Mouse (Mus musculus) midbrain, embryonic 11.5 days (tissue): ENCODE data around the gene Tenm4. TPM values are rescaled to one million over a fixed set of nuclear protein-coding genes. Genes with fewer than 3 reads are reported as not detected.

Experiments
- ATAC-seq: fragments of 200-750 bp; cut with Nextera tagmentation; 2 replicates; pipeline ENCODE4 v1.8.0; 2017; ENCODE audit warnings: moderate TSS enrichment, moderate library complexity; ENCODE audit not compliant: low FRiP score
- DNase-seq: peaks from one replicate; pipeline ENCODE4 v3.0.0; 2015; ENCODE audit warnings: low spot score; ENCODE audit errors: missing footprints
- H3K27ac ChIP-seq: fragments of 300-500 bp; sonication (generic); 2 replicates; pipeline ENCODE4 v1.5.1; 2014; ENCODE audit warnings: low read depth, low read length
- H3K27me3 ChIP-seq: fragments of 300-500 bp; sonication (generic); 2 replicates; pipeline ENCODE4 v1.6.1; 2014; ENCODE audit warnings: mild to moderate bottlenecking, low read length, moderate library complexity, mixed read lengths; ENCODE audit not compliant: control insufficient read depth, insufficient read depth
- H3K36me3 ChIP-seq: fragments of 300-500 bp; sonication (generic); 2 replicates; pipeline ENCODE4 v1.6.1; 2014; ENCODE audit warnings: mild to moderate bottlenecking, low read length, moderate library complexity, mixed read lengths; ENCODE audit not compliant: control insufficient read depth, insufficient read depth
- H3K4me1 ChIP-seq: fragments of 300-500 bp; sonication (generic); 2 replicates; pipeline ENCODE4 v1.6.1; 2014; ENCODE audit warnings: low read length; ENCODE audit not compliant: control insufficient read depth, insufficient read depth
- H3K4me2 ChIP-seq: fragments of 300-500 bp; sonication (generic); 2 replicates; pipeline ENCODE4 v1.6.1; 2014; ENCODE audit warnings: mild to moderate bottlenecking, moderate library complexity
- H3K4me3 ChIP-seq: fragments of 300-500 bp; sonication (generic); 2 replicates; pipeline ENCODE4 v1.5.1; 2014; ENCODE audit warnings: low read depth, low read length
- H3K9ac ChIP-seq: fragments of 300-500 bp; sonication (generic); 2 replicates; pipeline ENCODE4 v1.6.1; 2014; ENCODE audit warnings: low read length
- H3K9me3 ChIP-seq: fragments of 300-500 bp; sonication (generic); 2 replicates; pipeline ENCODE4 v1.6.1; 2016; ENCODE audit warnings: low read length; ENCODE audit not compliant: control insufficient read depth
- WGBS: fragments of 180-500 bp; shearing (Covaris S2); extraction: QIAGEN DNeasy Blood & Tissue Kit; methylation state at CpG from one replicate; pipeline ENCODE4 v1.1.7; 2014; 5-methylcytosine and 5-hydroxymethylcytosine counted together
- polyA plus RNA-seq: library from polyadenylated mRNA; unstranded; fragments of >200 nt; fragmentation: Nextera tagmentation; extraction: Ambion mirVana; gene quantifications from 2 replicates; pipeline ENCODE4 v1.2.1, GENCODE M21; 2014

Tenm4 gene
- polyA plus RNA-seq, 1 experiment from 2014 or later = 24.8 TPM

- Histone ChIP-seq H3K27ac (no peak overlapping the region), H3K9ac (no peak overlapping the region), H3K4me1 (peaks cover 4% of the 10 kb centered on the region; the same call in 1 of the 2 replicates), H3K4me2 (no peak overlapping the region), H3K36me3 (no peaks in the 10 kb centered on the region), H3K9me3 (no peaks in the 10 kb centered on the region), H3K27me3 (no peaks in the 10 kb centered on the region), H3K4me3 (no peak overlapping the region)
- WGBS = 17% methylated on average over 3 of the region's 3 CpGs
- 0 out of 2 replicates have a peak, but pooled peaks have one; percentile 54 for ATAC-seq
- DNase-seq = peak; percentile 86
Measured at GRCm38 (mm10) chr7:96356285-96356811, 185.3 kb downstream of the Tenm4 start.

GRCm38 (mm10) chr7:96357550-96357949 lies 186.5 kb downstream of the Tenm4 start:
- H3K9ac ChIP-seq = no peak overlapping the region
- no peak overlapping the region for H3K27ac ChIP-seq
- H3K9me3 ChIP-seq = no peaks in the 10 kb centered on the region
- no peaks in the 10 kb centered on the region for H3K27me3 ChIP-seq
- H3K4me2 ChIP-seq = no peak overlapping the region
- DNase-seq = no peak
- no peaks in the 10 kb centered on the region for H3K36me3 ChIP-seq
- H3K4me3 ChIP-seq = no peak overlapping the region
- WGBS = 72% methylated on average over 6 of the region's 6 CpGs
- ATAC-seq = no peak
- peaks cover 4% of the 10 kb centered on the region; the same call in 1 of the 2 replicates for H3K4me1 ChIP-seq

- 87% methylated on average over 3 of the region's 3 CpGs for whole genome bisulfite sequencing
- no peak for ATAC-seq
- H3K27me3 ChIP-seq = no peaks in the 10 kb centered on the region
Measured at GRCm38 (mm10) chr7:96363311-96363710, 192.3 kb downstream of the Tenm4 start.

GRCm38 (mm10) chr7:96369947-96370346 lies 198.9 kb downstream of the Tenm4 start:
- Histone ChIP-seq H3K36me3 (no peaks in the 10 kb centered on the region), H3K9ac (no peak overlapping the region), H3K4me2 (no peak overlapping the region), H3K4me1 (no peaks in the 10 kb centered on the region), H3K27me3 (no peaks in the 10 kb centered on the region), H3K4me3 (no peak overlapping the region), H3K9me3 (no peaks in the 10 kb centered on the region), H3K27ac (no peak overlapping the region)
- no peak for ATAC-seq
- DNase-seq = no peak
- WGBS = 91% methylated on average over 4 of the region's 4 CpGs

More at GRCm38 (mm10) chr7:96363311-96363710, 192.3 kb downstream of the Tenm4 start:
- no peak for DNase-seq
- H3K4me1 ChIP-seq = no peaks in the 10 kb centered on the region
- H3K4me2 ChIP-seq = no peak overlapping the region
- H3K9ac ChIP-seq = no peak overlapping the region
- no peak overlapping the region for H3K4me3 ChIP-seq
- no peak overlapping the region for H3K27ac ChIP-seq
- no peaks in the 10 kb centered on the region for H3K36me3 ChIP-seq
- no peaks in the 10 kb centered on the region for H3K9me3 ChIP-seq

DNA sequence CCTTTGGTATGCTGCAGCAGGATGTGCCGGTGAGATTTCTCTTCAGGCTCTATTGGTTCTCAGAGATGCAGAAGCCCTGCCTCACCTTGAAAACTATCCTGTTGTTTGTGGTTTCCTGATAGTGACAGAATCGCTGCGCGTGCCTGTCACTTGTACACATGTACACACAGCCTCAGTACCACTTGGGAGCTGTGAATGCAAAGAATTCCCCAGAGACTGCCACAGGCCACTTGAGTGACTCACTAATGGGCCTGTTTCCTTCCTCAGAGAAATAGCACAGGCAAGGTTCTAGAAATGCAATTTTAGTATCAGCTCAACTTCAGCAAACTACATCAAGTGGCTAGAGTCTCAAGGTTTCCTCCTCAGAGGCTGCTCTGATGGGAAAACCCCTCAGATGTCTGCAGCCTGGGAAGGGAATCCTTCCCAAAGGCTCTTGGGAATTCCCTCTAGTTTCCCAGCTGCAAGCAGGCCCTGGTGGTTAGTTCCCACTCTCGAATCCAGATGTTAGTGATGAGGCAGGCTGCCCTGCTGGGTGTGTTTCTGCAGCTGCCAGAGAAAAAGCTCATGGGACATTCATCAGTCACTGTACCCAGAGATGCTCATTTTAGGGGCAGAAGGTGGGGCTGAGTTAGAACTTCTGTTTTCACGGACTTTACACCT lies 203.1 kb downstream of the Tenm4 start:
- H3K4me1 ChIP-seq = no peaks in the 10 kb centered on the region
- no peaks in the 10 kb centered on the region for H3K27me3 ChIP-seq
- WGBS = 85% methylated on average over 6 of the region's 6 CpGs
- H3K4me2 ChIP-seq = no peak overlapping the region
- ATAC-seq = no peak
- H3K9ac ChIP-seq = no peak overlapping the region
- H3K4me3 ChIP-seq = no peak overlapping the region
- no peaks in the 10 kb centered on the region for H3K9me3 ChIP-seq
- DNase-seq = no peak
- no peaks in the 10 kb centered on the region for H3K36me3 ChIP-seq
- H3K27ac ChIP-seq = no peak overlapping the region

DNA sequence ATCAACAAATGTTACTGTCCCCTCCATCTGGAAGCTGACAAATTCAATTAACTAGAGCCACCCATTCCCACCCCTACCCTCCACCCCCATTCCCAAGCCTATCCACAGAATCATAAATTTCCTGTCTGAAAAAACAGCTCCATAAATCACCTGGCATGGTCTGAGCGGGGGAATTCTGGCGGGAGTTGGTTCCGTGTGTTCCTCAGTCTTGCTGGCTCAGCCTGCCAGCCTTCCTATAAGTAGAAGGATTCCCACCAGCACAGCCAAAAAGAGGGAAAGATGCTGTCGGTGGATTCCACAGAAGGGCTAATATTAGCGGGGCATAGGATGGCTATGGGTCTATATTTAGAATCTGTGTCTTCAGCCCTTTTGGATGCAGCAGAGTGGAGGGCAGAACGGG lies 204.5 kb downstream of the Tenm4 start:
- no peak for ATAC-seq
- WGBS = 89% methylated on average over 6 of the region's 6 CpGs

GRCm38 (mm10) chr7:96383686-96384528 lies 212.9 kb downstream of the Tenm4 start:
- Histone ChIP-seq H3K27ac (peak overlapping the region; percentile 22; the same call in 1 of the 2 replicates), H3K4me3 (no peak overlapping the region), H3K27me3 (no peaks in the 10 kb centered on the region), H3K4me2 (no peak overlapping the region), H3K36me3 (no peaks in the 10 kb centered on the region), H3K4me1 (peaks cover 14% of the 10 kb centered on the region), H3K9ac (no peak overlapping the region), H3K9me3 (no peaks in the 10 kb centered on the region)
- ATAC-seq (peak; percentile 69), DNase-seq (peak; percentile 87)
- 14% methylated on average over 6 of the region's 6 CpGs for WGBS

More for the DNA sequence above, 204.5 kb downstream of the Tenm4 start:
- H3K4me2 ChIP-seq = no peak overlapping the region
- H3K27ac ChIP-seq = no peak overlapping the region
- no peak for DNase-seq
- H3K36me3 ChIP-seq = no peaks in the 10 kb centered on the region
- no peaks in the 10 kb centered on the region for H3K9me3 ChIP-seq
- no peak overlapping the region for H3K4me3 ChIP-seq
- no peak overlapping the region for H3K9ac ChIP-seq
- no peaks in the 10 kb centered on the region for H3K4me1 ChIP-seq
- no peaks in the 10 kb centered on the region for H3K27me3 ChIP-seq

- no peak overlapping the region for H3K9ac ChIP-seq
- H3K27ac ChIP-seq = no peak overlapping the region; the same call in 1 of the 2 replicates
- no peaks in the 10 kb centered on the region for H3K27me3 ChIP-seq
- peaks cover 14% of the 10 kb centered on the region for H3K4me1 ChIP-seq
- no peak overlapping the region for H3K4me2 ChIP-seq
- H3K4me3 ChIP-seq = no peak overlapping the region
- 91% methylated on average over 11 of the region's 11 CpGs for WGBS
- H3K9me3 ChIP-seq = no peaks in the 10 kb centered on the region
- no peak for ATAC-seq
- no peaks in the 10 kb centered on the region for H3K36me3 ChIP-seq
- no peak for DNase-seq
Measured at GRCm38 (mm10) chr7:96384726-96385500, 213.9 kb downstream of the Tenm4 start.
